Mouse (Mus musculus): ENCODE results near the gene Tmem59. TPM values are rescaled to one million over a fixed set of nuclear protein-coding genes. Genes with fewer than 3 reads are reported as not detected.

Tmem59 gene
- total and polyA plus RNA-seq, 2 experiments: 287 to 393 TPM

DNA sequence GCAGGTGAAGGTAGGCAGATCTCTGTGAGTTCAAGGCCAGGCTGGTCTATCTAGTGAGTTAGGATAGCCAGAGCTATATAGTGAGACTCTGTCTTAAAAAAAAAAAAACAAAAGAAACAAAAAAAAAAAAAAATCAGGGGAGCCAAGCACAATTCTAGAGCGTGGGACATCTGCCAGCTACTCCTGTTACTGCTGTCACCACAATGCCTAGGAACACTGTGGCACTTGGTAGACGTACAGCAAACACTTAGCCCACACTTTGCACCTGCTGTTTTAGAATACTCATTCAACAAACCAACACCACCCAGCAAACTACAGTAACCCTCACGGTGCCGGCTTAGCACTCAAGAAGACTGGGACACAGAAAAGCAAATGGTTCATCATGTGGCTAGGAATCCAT lies 33.3 kb downstream of the Tmem59 start:
- no peak for DNase-seq (ENCODE audit: extremely low read depth, low read depth, low spot score)
- WGBS: 70% methylated on average over 4 of the region's 4 CpGs
- no peak overlapping the region for H3K27ac ChIP-seq (replicated peaks; ENCODE audit: insufficient read depth, low read depth, low read length)
- no peaks in the 10 kb centered on the region for H3K79me2 ChIP-seq (ENCODE audit: control insufficient read depth, insufficient read depth, low read length)
- TF ChIP-seq CTCF (IDR thresholded peaks at IDR 0.05; ENCODE audit: low read depth, low read length) (no peak), POLR2A (IDR thresholded peaks at IDR 0.05; ENCODE audit: extremely low read depth, insufficient read depth, low read length) (no peak)
- no peak overlapping the region for H3K4me3 ChIP-seq (ENCODE audit: insufficient read depth, low read depth, low read length)
- H3K36me3 ChIP-seq (ENCODE audit: control insufficient read depth, insufficient read depth, low read length): no peaks in the 10 kb centered on the region
- no peak overlapping the region for H3K9ac ChIP-seq (ENCODE audit: low read depth, low read length)
- no peaks in the 10 kb centered on the region for H3K4me1 ChIP-seq (ENCODE audit: control insufficient read depth, insufficient read depth, low read length)
- H3K27me3 ChIP-seq (ENCODE audit: control insufficient read depth, insufficient read depth, low read length): no peaks in the 10 kb centered on the region

- Histone ChIP-seq H3K27ac (replicated peaks; ENCODE audit: insufficient read depth, low read depth, low read length) (no peak overlapping the region), H3K9ac (ENCODE audit: low read depth, low read length) (no peak overlapping the region), H3K4me3 (ENCODE audit: insufficient read depth, low read depth, low read length) (no peak overlapping the region), H3K4me1 (ENCODE audit: control insufficient read depth, insufficient read depth, low read length) (no peaks in the 10 kb centered on the region), H3K79me2 (ENCODE audit: control insufficient read depth, insufficient read depth, low read length) (no peaks in the 10 kb centered on the region), H3K36me3 (ENCODE audit: control insufficient read depth, insufficient read depth, low read length) (no peaks in the 10 kb centered on the region), H3K27me3 (ENCODE audit: control insufficient read depth, insufficient read depth, low read length) (no peaks in the 10 kb centered on the region)
- TF ChIP-seq CTCF (IDR thresholded peaks at IDR 0.05; ENCODE audit: low read depth, low read length) (no peak), POLR2A (IDR thresholded peaks at IDR 0.05; ENCODE audit: extremely low read depth, insufficient read depth, low read length) (no peak)
- 91% methylated on average over 5 of the region's 5 CpGs for WGBS
- DNase-seq (ENCODE audit: extremely low read depth, low read depth, low spot score): no peak
These were observed 33.7 kb downstream of the Tmem59 start for GRCm38 (mm10) chr4:107211936-107212335.

DNA sequence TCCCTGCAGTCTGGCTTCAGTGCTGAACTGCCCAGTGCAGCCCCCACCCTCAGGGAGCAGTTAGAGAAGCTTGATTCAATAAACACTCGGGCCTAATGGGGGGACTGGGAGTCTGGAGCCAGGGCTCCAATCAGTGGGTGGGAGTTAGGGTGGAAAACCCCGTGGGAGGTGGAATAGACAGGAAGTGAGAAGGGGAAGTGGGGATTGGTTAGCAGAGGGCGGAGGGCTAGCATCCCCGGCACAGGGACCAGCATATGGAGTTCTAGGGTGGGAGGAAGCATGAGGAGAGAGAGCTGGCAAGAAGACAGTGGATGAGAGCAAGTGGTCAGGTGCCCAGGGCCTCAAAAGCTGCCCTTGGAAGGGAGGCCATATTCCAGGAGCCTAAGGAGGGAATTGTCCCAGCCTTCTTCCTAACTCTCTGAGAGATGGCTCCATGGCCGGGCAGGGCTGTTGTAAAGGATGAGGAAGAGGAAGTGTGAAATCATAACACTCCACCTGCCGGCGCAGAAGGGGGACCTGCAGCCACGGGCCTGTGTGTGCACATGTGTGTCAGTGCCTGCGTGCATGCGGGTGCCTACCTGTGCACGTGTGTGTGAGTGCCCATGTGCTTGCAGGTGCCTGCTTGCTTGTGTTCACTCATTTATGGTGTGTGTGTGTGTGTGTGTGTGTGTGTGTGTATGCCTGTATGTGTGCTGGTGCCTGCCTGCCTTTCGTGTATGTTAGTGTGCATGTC lies 35.2 kb downstream of the Tmem59 start:
- WGBS: 78% methylated on average over 12 of the region's 12 CpGs
- no peak overlapping the region for H3K27ac ChIP-seq (replicated peaks; ENCODE audit: insufficient read depth, low read depth, low read length)
- H3K36me3 ChIP-seq (ENCODE audit: control insufficient read depth, insufficient read depth, low read length): no peaks in the 10 kb centered on the region
- no peaks in the 10 kb centered on the region for H3K79me2 ChIP-seq (ENCODE audit: control insufficient read depth, insufficient read depth, low read length)
- no peaks in the 10 kb centered on the region for H3K27me3 ChIP-seq (ENCODE audit: control insufficient read depth, insufficient read depth, low read length)
- TF ChIP-seq POLR2A (IDR thresholded peaks at IDR 0.05; ENCODE audit: extremely low read depth, insufficient read depth, low read length) (no peak), CTCF (IDR thresholded peaks at IDR 0.05; ENCODE audit: low read depth, low read length) (no peak)
- no peak for DNase-seq (ENCODE audit: extremely low read depth, low read depth, low spot score)
- no peak overlapping the region for H3K4me3 ChIP-seq (ENCODE audit: insufficient read depth, low read depth, low read length)
- H3K9ac ChIP-seq (ENCODE audit: low read depth, low read length): no peak overlapping the region
- no peaks in the 10 kb centered on the region for H3K4me1 ChIP-seq (ENCODE audit: control insufficient read depth, insufficient read depth, low read length)

DNA sequence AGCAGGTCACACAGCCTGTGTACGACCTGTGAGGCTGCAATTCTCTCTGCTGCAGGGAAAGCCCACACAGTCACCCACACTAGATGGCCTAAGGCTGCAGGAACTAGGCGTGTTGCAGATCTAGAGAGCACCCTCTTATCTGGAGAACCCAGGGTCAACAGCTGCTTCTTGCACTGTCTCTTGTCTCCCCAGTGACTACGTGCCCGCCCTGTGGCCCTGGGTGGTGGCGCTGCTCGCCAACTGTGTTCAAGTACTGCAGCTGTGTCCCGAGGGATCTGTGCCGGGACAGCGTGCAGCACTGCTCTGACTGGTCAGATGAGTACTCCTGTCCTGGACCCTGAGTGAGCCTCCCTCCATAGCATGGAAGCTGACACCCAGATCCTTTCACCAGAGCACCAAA lies 39.4 kb downstream of the Tmem59 start:
- H3K4me3 ChIP-seq (ENCODE audit: insufficient read depth, low read depth, low read length): no peak overlapping the region
- TF ChIP-seq CTCF (IDR thresholded peaks at IDR 0.05; ENCODE audit: low read depth, low read length): no peak
- no peak for TF ChIP-seq POLR2A (IDR thresholded peaks at IDR 0.05; ENCODE audit: extremely low read depth, insufficient read depth, low read length)
- WGBS: 87% methylated on average over 9 of the region's 9 CpGs
- H3K4me1 ChIP-seq (ENCODE audit: control insufficient read depth, insufficient read depth, low read length): peaks cover 10% of the 10 kb centered on the region
- no peaks in the 10 kb centered on the region for H3K79me2 ChIP-seq (ENCODE audit: control insufficient read depth, insufficient read depth, low read length)
- no peaks in the 10 kb centered on the region for H3K36me3 ChIP-seq (ENCODE audit: control insufficient read depth, insufficient read depth, low read length)
- DNase-seq (ENCODE audit: extremely low read depth, low read depth, low spot score): no peak
- H3K9ac ChIP-seq (ENCODE audit: low read depth, low read length): no peak overlapping the region
- H3K27ac ChIP-seq (replicated peaks; ENCODE audit: insufficient read depth, low read depth, low read length): no peak overlapping the region
- H3K27me3 ChIP-seq (ENCODE audit: control insufficient read depth, insufficient read depth, low read length): no peaks in the 10 kb centered on the region

DNA sequence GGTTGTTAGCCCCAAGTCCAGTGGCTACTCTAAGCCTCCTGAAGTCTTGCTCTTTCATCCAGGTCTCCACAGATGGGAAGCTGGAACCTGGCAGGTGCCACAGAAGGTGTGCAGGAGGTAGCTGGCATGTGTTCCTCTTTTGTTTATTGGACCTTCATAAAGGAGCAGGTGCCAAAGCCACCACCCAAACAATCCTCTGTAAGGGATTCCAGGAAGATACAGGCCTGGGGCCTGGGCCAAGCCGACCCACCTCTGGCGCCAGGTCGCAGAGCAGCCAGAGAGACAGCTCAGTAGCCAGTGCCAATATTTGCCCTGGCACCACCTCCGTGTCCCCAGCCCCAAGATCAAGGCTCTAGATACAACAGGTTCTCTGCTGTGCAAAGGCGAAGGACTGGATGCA lies 43.3 kb downstream of the Tmem59 start:
- Histone ChIP-seq H3K27me3 (ENCODE audit: control insufficient read depth, insufficient read depth, low read length) (no peaks in the 10 kb centered on the region), H3K4me3 (ENCODE audit: insufficient read depth, low read depth, low read length) (no peak overlapping the region), H3K4me1 (ENCODE audit: control insufficient read depth, insufficient read depth, low read length) (peaks cover 17% of the 10 kb centered on the region), H3K36me3 (ENCODE audit: control insufficient read depth, insufficient read depth, low read length) (no peaks in the 10 kb centered on the region), H3K79me2 (ENCODE audit: control insufficient read depth, insufficient read depth, low read length) (no peaks in the 10 kb centered on the region), H3K9ac (ENCODE audit: low read depth, low read length) (no peak overlapping the region), H3K27ac (replicated peaks; ENCODE audit: insufficient read depth, low read depth, low read length) (peak overlapping the region; percentile 45; the same call in 1 of the 2 replicates)
- TF ChIP-seq POLR2A (IDR thresholded peaks at IDR 0.05; ENCODE audit: extremely low read depth, insufficient read depth, low read length) (no peak), CTCF (IDR thresholded peaks at IDR 0.05; ENCODE audit: low read depth, low read length) (no peak)
- WGBS: 13% methylated on average over 5 of the region's 5 CpGs
- DNase-seq (ENCODE audit: extremely low read depth, low read depth, low spot score): peak; percentile 92
